Mouse (Mus musculus) ES-E14 (cell line): ENCODE measurements around the gene Fads1. TPM values are rescaled to one million over a fixed set of nuclear protein-coding genes. Genes with fewer than 3 reads are reported as not detected.

Experiments
- DNase-seq: peaks from one replicate; pipeline ENCODE4 v3.0.0-alpha.2; 2013; ENCODE audit warnings: low read depth, low spot score
- H3K27ac ChIP-seq: 2 replicates; pipeline ENCODE4 v1.5.1; 2012; ENCODE audit warnings: low read depth, mild to moderate bottlenecking, low read length, moderate library complexity, mixed read lengths; ENCODE audit not compliant: poor library complexity, insufficient read depth, severe bottlenecking
- H3K36me3 ChIP-seq: 2 replicates; pipeline ENCODE4 v1.6.1; 2012; ENCODE audit warnings: mild to moderate bottlenecking, low read length, moderate library complexity, mixed read lengths; ENCODE audit not compliant: control insufficient read depth, poor library complexity, insufficient read depth, severe bottlenecking
- H3K4me1 ChIP-seq, 2 experiments: fragments of 150-350 bp in 1 of 2; sonication (generic) in 1 of 2; 2 replicates each; pipeline ENCODE4 v1.6.1; 2012; ENCODE audit warnings: low read length in 2 of 2, mild to moderate bottlenecking in 1 of 2, mixed read lengths in 1 of 2; ENCODE audit not compliant: control insufficient read depth in 2 of 2, insufficient read depth in 2 of 2, poor library complexity in 1 of 2
- H3K4me3 ChIP-seq, 2 experiments: fragments of 150-350 bp in 1 of 2; sonication (generic) in 1 of 2; 2 replicates each; pipeline ENCODE4 v1.5.1; 2012; ENCODE audit warnings: low read length in 2 of 2, low read depth in 1 of 2, mild to moderate bottlenecking in 1 of 2, mixed read lengths in 1 of 2; ENCODE audit not compliant: insufficient read depth in 1 of 2, poor library complexity in 1 of 2, severe bottlenecking in 1 of 2
- H3K9ac ChIP-seq: 2 replicates; pipeline ENCODE4 v1.6.1; 2012; ENCODE audit warnings: low read depth, mild to moderate bottlenecking, low read length, mixed read lengths; ENCODE audit not compliant: poor library complexity, insufficient read depth, severe bottlenecking
- H3K9me3 ChIP-seq: fragments of 150-350 bp; sonication (generic); 2 replicates; pipeline ENCODE4 v1.6.1; 2012; ENCODE audit warnings: low read depth, mild to moderate bottlenecking, low read length; ENCODE audit not compliant: control insufficient read depth, insufficient read depth
- CHD2 ChIP-seq: IDR thresholded peaks from 2 replicates; pipeline ENCODE4 v1.6.1; 2014; ENCODE audit warnings: mild to moderate bottlenecking, low read depth, low read length, inconsistent platforms
- HCFC1 ChIP-seq: IDR thresholded peaks from 2 replicates; pipeline ENCODE4 v1.6.1; 2012; ENCODE audit warnings: low read length, inconsistent platforms, borderline replicate concordance; ENCODE audit not compliant: insufficient read depth
- MAFK ChIP-seq: IDR thresholded peaks from 2 replicates; pipeline ENCODE4 v1.6.1; 2014; ENCODE audit warnings: mild to moderate bottlenecking, low read depth, low read length, inconsistent platforms; ENCODE audit not compliant: insufficient read depth
- ZC3H11A ChIP-seq: IDR thresholded peaks from 2 replicates; pipeline ENCODE4 v1.6.1; 2012; ENCODE audit warnings: low read depth, mild to moderate bottlenecking, inconsistent platforms, low read length, borderline replicate concordance
- ZNF384 ChIP-seq: IDR thresholded peaks from 2 replicates; pipeline ENCODE4 v1.6.1; 2012; ENCODE audit warnings: low read depth, low read length, inconsistent platforms
- in situ Hi-C, 2 experiments: fragments of 600-800 bp; cut with MboI; formaldehyde crosslinking; loops; one replicate each; pipeline ENCODE4 v1.15.1; 2025; ENCODE audit warnings: low sequenced_read_pairs in 2 of 2, inconsistent platforms in 1 of 2; ENCODE audit not compliant: unreplicated experiment in 2 of 2
- total RNA-seq: library from RNA; depleted of rRNA; stranded (reverse); fragments of 300-350 nt; gene quantifications from 2 replicates; pipeline ENCODE4 v1.2.3, GENCODE M21; 2012

The Fads1 gene
- total RNA-seq, 1 experiment, result 47.4 TPM

GRCm38 (mm10) chr19:10239419-10239818 lies 56.7 kb downstream of the Fads1 start:
- DNase-seq, result no peak
- peaks cover under 1% of the 10 kb centered on the region; the same call in 1 of the 2 replicates for H3K36me3 ChIP-seq
- H3K4me1 ChIP-seq, result peaks cover 11 to 35% of the 10 kb centered on the region in 2 experiments; a peak in 3 of 4 replicates
- peak overlapping the region; percentile 61 to 89; a peak in 3 of 4 replicates for H3K4me3 ChIP-seq
- TF ChIP-seq CHD2, result no peak
- no peak for TF ChIP-seq HCFC1
- no peak for TF ChIP-seq MAFK
- no peak for TF ChIP-seq ZNF384
- TF ChIP-seq ZC3H11A, result no peak
- peak overlapping the region; percentile 88; the same call in 1 of the 2 replicates for H3K9ac ChIP-seq
- H3K27ac ChIP-seq, result 0 out of 2 replicates have a peak overlapping the region, but pooled peaks have one; percentile 52
- no peaks in the 10 kb centered on the region for H3K9me3 ChIP-seq
- in situ Hi-C loops, result no loop called here

- no peaks in the 10 kb centered on the region for H3K9me3 ChIP-seq
- peak overlapping the region; percentile 88 for H3K9ac ChIP-seq
- H3K36me3 ChIP-seq, result no peaks in the 10 kb centered on the region; the same call in 1 of the 2 replicates
- in situ Hi-C loops, result no loop called here
- H3K4me3 ChIP-seq, result peak overlapping the region; percentile 61 to 89
- peak overlapping the region; percentile 52 for H3K27ac ChIP-seq
- no peak for TF ChIP-seq HCFC1
- no peak for TF ChIP-seq MAFK
- no peak for TF ChIP-seq ZC3H11A
- TF ChIP-seq CHD2, result no peak
- no peak for TF ChIP-seq ZNF384
- H3K4me1 ChIP-seq, result peaks cover 11 to 32% of the 10 kb centered on the region in 2 experiments; a peak in 3 of 4 replicates
- no peak for DNase-seq
Observed at GRCm38 (mm10) chr19:10239975-10240653, 57.4 kb downstream of the Fads1 start.

- Histone ChIP-seq H3K9me3 (no peaks in the 10 kb centered on the region), H3K9ac (peak within 1 kb of the TSS; percentile 88), H3K4me1 (peaks cover 11 to 31% of the 10 kb centered on the region in 2 experiments; a peak in 3 of 4 replicates), H3K36me3 (no peaks in the 10 kb centered on the region; the same call in 1 of the 2 replicates), H3K27ac (peak within 1 kb of the TSS; percentile 52), H3K4me3 (peak within 1 kb of the TSS; percentile 61 to 89)
- in situ Hi-C loops, result no loop called here
- TF ChIP-seq MAFK, result no peak
- peak; percentile 22 for TF ChIP-seq ZC3H11A
- DNase-seq, result peak; percentile 71
Observed at GRCm38 (mm10) chr19:10240654-10241305, 58.1 kb downstream of the Fads1 start, which contains the start of gene Myrf. TSS of gene Myrf (minus strand) at chr19:10240748.

- Histone ChIP-seq H3K4me1 (peaks cover 11 to 34% of the 10 kb centered on the region in 2 experiments; a peak in 3 of 4 replicates), H3K9me3 (no peaks in the 10 kb centered on the region), H3K27ac (no peak overlapping the region), H3K36me3 (no peaks in the 10 kb centered on the region; the same call in 1 of the 2 replicates), H3K9ac (no peak overlapping the region), H3K4me3 (no peak overlapping the region)
- DNase-seq, result no peak
- in situ Hi-C loops, result no loop called here
- TF ChIP-seq HCFC1, result no peak
- TF ChIP-seq CHD2, result no peak
- no peak for TF ChIP-seq ZC3H11A
- TF ChIP-seq ZNF384, result no peak
- no peak for TF ChIP-seq MAFK
Observed at GRCm38 (mm10) chr19:10242916-10243315, 60.2 kb downstream of the Fads1 start.
